Mouse (Mus musculus) ovary, adult 18-20 months (tissue): ENCODE measurements around the gene Apom.
"Not testable (repeated sequence)": the region's sequence is repeated elsewhere in the genome, so short reads cannot be mapped to it uniquely, and the experiment has no call there.

Experiments
- DNase-seq: peaks from one replicate; pipeline ENCODE4 v3.0.0; 2022; ENCODE audit warnings: low spot score, mixed read lengths

The Apom gene

DNA sequence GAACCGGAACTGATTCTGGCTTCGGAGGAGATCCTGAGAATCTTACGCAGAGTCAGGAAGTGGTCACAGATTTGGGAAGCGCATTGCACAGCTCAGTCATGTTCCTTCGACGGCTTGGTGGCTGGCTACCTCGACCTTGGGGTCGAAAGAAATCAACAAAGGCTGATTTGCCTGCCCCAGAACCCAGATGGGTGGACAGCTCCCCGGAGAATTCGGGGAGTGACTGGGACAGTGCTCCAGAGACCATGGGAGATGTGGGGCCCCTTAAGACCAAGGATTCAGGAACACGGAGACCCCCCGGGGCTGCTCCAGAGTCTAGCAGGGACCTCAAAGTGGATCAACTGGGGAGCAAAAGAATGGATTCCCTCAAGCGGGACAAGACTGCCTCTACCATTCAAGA is 4.8 kb downstream of the Apom start:
- DNase-seq, result no peak

GRCm38 (mm10) chr17:35126206-35126611 is 5.6 kb downstream of the Apom start, which contains the start of gene D17H6S53E:
Gene D17H6S53E, plus strand, starts transcription at chr17:35126373.
- peak; percentile 60 for DNase-seq

GRCm38 (mm10) chr17:35125578-35125977 is 6.3 kb downstream of the Apom start:
- no peak for DNase-seq

GRCm38 (mm10) chr17:35125081-35125480 is 6.8 kb downstream of the Apom start:
- no peak for DNase-seq

DNA sequence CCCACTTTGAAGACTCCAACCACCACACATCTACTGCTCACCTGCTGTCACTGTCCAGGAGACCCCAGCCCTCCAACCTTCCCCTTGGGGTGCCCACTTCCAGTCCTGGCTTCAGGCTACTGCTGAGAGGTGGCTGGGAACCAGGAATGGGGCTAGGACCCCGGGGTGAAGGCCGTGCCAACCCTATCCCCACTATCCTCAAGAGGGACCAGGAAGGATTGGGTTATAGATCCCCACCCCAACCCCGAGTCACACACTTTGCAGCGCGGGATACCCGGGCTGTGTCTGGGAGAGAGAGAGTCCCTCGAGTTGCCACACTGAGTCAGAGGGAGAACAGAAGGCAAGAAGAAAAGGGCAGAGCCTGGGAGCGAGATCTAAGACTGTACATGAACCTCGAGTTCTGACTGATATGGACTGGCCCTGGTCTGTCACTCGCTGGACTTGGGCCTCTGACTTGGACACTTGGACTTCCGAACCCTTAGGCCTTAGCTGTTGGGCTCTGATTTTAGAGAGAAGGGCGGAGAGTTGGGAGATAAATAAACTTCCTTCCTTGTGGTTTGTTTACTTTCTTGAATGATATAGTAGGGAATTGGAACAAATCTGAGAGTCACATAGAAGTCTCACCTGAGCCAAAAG is 7.5 kb downstream of the Apom start:
- DNase-seq, result not testable (repeated sequence)

GRCm38 (mm10) chr17:35123287-35123686 is 8.6 kb downstream of the Apom start:
- not testable (repeated sequence) for DNase-seq

DNA sequence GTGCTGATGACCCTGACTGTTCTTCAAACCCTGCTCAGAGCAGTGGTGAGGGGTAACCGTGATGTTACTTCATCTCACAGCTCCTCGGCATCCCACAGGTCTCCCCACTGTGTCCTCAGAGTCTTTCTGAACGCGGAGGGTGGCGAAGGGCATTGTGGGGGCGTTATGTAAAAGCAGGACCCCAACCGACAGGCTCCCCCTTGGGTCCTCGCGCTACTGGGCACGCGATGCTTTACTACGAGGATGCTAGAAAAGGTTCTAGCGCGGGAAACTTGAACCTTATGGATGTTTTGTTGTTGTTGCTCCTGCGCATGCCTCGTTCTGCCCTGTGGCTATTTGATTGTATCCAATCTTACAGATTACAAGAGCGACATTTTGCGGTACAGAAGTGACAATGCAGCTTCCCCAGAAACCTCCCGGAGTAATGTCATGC is 10.0 kb downstream of the Apom start, which contains the start of gene Csnk2b:
Gene Csnk2b (minus strand): TSS at position 183 of the 433 bp plus-strand sequence.
- DNase-seq, result no peak

DNA sequence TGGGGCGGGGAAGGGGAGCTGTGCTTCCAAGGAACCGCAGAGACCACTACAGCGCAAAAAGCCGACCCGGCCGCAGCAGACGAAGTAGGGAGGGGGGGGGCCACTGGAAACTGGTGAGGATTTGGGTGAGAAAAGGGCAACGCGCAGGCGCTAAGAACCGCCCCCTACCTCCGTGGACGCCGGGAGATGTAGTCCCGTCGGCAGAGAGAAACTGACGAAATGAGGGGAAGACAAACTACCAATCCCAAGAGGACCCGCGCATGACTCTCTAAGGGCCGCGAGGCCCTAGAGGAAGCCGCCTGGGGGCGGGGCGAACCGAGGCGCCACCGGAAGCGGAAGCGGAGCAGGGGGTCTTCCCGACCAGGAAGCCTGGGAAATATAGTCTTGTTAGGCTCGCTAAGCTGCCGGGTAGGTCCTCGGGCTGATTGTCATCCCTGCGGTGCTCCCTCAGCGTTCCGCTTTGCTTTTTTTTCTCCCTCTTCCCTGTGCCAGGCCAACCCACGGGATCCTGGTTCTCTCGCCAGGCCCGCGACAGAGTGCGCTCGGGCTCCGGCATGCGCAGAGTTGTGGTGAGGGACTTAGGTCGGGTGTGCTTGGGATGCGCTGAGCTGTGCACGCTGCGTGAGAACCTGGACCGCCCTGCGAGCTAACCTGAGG is 10.6 kb downstream of the Apom start, which contains the start of gene Gpank1:
Gene Gpank1 (plus strand): TSS at position 313 of the 657 bp plus-strand sequence.
- peak; percentile 98 for DNase-seq

- no peak for DNase-seq
Observed at GRCm38 (mm10) chr17:35120745-35121142, 11.1 kb downstream of the Apom start.

DNA sequence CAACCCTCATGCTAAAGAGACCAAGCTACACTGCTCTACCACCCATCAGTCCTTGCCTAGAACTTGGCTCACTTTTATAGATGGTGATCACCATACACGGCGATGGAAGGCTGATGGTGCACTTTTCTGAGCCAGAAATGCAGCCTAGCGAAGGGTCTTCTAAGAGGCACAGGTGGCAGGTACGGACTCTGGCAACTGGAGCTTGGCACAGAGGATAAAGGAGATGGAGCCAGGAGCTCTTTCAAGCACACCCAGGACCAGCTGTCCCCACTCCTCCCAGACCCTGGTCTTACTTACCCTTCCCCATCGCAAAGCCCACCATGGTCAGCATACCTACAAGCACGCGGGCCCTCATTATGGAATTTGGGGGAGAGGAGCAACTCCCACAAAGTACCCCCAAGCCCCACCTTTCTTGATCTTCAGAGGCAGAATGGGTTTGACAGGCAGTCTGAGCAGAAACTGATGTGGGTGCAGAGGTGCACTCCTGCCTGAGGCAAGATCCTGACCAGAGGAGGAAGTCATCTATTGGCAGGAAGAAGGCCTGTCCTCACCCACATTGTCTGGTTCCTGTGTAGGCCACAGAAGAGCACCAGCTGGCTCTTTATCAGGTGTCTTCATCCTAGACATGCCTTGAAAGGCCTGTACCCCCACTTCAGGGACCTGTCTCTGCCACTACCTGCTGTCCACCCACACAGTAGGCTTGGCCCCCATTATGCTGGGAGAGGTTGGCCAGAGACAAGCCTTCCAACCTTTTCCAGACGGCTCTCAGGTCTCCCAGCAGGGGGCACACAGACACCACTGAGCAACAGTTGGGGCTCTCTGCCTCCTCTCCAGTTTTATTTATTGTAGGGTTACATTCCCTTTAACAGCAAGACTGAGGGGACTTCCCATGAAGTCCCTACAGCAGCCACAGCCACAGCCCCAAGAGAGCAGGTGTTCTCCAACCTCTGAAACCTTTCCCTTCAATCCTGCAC is 16.5 kb downstream of the Apom start, which contains the start of gene Ly6g5b:
Gene Ly6g5b (minus strand): TSS at position 383 of the 974 bp plus-strand sequence.
- no peak for DNase-seq

DNA sequence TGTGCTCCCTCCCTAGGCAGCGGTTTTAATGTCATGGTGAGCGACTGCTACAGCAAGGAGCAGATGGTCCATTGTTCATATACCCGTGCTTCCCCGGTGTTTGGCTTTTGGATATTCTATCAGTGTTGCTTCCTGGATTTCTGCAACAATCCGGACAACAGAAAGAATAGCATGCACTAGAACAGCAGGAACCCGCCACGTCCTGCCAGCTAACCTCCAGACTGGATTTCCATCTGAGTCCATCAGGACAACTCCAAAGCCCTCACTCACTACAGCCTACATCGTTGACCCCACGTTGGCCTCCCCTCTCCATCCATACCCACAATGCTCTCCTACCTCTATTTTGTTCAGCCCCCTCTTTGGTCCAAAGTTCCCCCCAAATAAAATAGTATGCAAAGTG is 20.1 kb downstream of the Apom start:
- no peak for DNase-seq

DNA sequence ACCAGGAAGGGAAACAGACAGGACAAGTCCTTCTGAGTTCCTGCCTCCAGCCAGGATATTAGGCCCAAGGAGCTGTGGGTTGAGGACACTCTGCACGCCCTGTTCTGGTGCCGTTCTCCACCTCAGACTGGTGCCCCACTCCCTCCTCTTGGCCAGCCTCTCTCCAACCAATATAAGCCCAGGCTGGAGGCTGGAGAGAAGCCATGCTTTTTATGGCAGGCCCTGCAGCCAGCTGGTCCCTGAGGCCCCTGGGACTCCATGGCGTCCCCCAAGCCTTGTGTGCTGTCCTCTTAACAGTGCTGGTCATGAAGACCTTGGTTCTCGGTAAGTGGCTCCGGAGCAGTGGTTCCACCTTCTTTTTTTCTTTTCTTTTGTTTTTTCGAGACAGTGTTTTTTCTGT is 23.8 kb downstream of the Apom start, which contains the start of gene Ly6g5c:
Gene Ly6g5c (plus strand): TSS at position 183 of the 400 bp plus-strand sequence.
- no peak for DNase-seq

DNA sequence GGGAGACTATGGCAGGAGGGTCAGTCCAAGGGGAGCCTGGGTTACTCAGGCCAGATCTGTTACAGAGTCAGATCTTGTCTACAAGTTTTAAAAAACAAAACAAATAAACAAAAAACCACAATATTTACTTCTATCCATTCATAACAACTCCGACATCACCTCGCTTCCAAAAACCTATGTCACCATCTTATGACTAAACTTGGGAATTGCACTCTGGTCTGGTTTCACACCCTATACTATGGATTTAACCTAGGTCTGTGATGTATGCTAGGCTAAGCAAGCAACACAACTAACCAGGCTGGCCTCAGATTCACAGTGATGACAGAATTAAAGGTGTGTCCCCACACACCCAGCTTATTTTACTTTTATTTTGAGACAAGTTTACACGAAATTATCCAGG is 25.3 kb downstream of the Apom start:
- no peak for DNase-seq

GRCm38 (mm10) chr17:35105740-35106389 is 26.0 kb downstream of the Apom start:
- DNase-seq, result no peak

DNA sequence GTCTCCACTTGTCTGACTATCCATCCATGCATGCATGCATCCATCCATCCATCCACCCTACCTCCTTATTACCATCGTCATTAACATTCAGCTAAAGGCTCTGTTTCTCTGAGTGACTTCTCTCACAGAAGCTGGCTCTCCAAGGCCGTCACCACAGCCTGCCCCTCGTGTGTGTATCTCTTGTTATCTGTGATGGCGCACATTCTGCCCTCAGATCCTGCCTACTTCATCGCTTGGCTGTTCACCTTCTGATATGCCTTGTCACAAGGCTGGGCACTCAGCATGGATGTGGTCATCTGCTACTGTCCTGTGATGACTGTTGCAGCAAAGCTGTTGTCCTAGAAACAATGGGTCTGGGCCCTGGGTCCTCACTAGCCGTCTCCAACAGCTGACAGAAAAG is 27.1 kb downstream of the Apom start:
- no peak for DNase-seq

GRCm38 (mm10) chr17:35104079-35104478 is 27.8 kb downstream of the Apom start:
- DNase-seq, result no peak

GRCm38 (mm10) chr17:35103221-35103690 is 28.6 kb downstream of the Apom start:
- no peak for DNase-seq

DNA sequence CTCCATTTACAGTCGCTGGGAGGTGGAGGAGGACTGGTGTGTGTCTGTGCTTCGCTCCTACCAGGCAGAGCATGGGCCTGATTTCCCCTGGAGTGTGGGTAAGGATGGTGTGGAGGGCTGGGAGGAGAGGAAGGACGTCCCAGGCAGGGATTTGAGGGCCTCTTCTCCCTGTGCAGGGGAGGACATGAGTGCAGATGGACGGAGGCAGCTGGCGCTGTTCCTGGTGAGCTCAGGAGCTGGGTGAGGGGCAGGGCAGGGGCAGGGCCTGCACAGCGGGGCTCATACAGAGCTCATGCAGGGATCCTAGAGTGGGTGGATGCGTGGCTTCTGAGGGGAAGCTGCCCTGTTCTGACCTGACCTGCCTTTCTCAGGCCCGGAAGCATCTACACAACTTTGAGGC is 29.6 kb downstream of the Apom start:
- DNase-seq, result no peak

- no peak for DNase-seq
Observed at GRCm38 (mm10) chr17:35101161-35101560, 30.7 kb downstream of the Apom start.

GRCm38 (mm10) chr17:35100196-35100765 is 31.6 kb downstream of the Apom start:
- no peak for DNase-seq

GRCm38 (mm10) chr17:35097164-35097655 is 34.6 kb downstream of the Apom start:
- no peak for DNase-seq
